ENCODE assay signal across 8 mouse cellular contexts in the genomic region with DNA sequence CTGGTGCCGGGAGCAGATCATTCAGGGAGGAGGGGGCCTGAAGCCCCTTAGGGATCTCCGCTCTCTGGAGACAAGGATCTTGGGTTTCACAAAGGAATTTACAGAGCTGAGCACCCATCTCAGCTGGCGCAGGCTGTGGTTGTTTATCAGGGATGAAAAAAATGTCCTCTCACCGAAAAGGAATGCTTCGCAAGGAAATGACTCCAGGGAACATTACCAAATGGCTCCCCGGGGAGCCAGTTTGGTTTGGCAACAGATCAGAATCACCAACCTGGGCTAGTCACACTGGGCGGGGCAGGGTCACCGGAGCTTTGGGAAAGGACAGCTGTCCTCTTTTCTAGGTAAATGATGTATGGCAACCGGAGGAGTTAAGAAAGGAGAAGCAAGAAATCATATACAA. TPM values are rescaled to one million over a fixed set of nuclear protein-coding genes. Genes with fewer than 3 reads are reported as not detected.
DNase-seq lines count a peak whose midpoint lies in the region; ATAC-seq and TF ChIP-seq lines count a peak whose summit lies in the region.

No protein-coding gene starts in this region.

- TF ChIP-seq CTCF in kidney, adult 2 months (conservative IDR thresholded peaks at IDR 0.05; ENCODE audit: insufficient read depth, insufficient read length, low read depth, low read length): no peak

- H3K9ac ChIP-seq in lung, embryonic 16.5 days (ENCODE audit: low read length): peak overlapping the region; percentile 11

- ATAC-seq in lung, embryonic 16.5 days (ENCODE audit: low read depth): peak; percentile 37; the same call in 1 of the 2 replicates
- ATAC-seq in activated CD4-positive, CD25-positive, alpha-beta regulatory T cell, adult 4 months: no peak

- peak overlapping the region; percentile 52 for H3K4me2 ChIP-seq in lung, embryonic 16.5 days (ENCODE audit: low read depth, low read length)

- H3K4me3 ChIP-seq in kidney, adult 2 months (ENCODE audit: insufficient read depth, low read depth, low read length): no peak overlapping the region
- H3K4me3 ChIP-seq in lung, embryonic 16.5 days (ENCODE audit: low read length): peak overlapping the region; percentile 28

- 16% methylated on average over 9 of the region's 9 CpGs for WGBS in kidney, adult 2 months
- WGBS in lung, embryonic 16.5 days: 10% methylated on average over 9 of the region's 9 CpGs

- no peaks in the 10 kb centered on the region for H3K9me3 ChIP-seq in lung, embryonic 16.5 days (ENCODE audit: control insufficient read depth, low read length)

- H3K27ac ChIP-seq in kidney, adult 2 months (ENCODE audit: insufficient read depth, low read depth, low read length): peak overlapping the region; percentile 74
- peak overlapping the region; percentile 53 for H3K27ac ChIP-seq in lung, embryonic 16.5 days (ENCODE audit: low read length)

- no peaks in the 10 kb centered on the region for H3K36me3 ChIP-seq in kidney, adult 2 months (ENCODE audit: control insufficient read depth, insufficient read depth, low read length)
- no peaks in the 10 kb centered on the region for H3K36me3 ChIP-seq in lung, embryonic 16.5 days (ENCODE audit: control insufficient read depth, insufficient read depth, low read length)

- no peaks in the 10 kb centered on the region for H3K27me3 ChIP-seq in kidney, adult 2 months (replicated peaks; ENCODE audit: control insufficient read depth, insufficient read depth, low read length)
- H3K27me3 ChIP-seq in lung, embryonic 16.5 days (ENCODE audit: control insufficient read depth, insufficient read depth, low read depth, low read length): no peaks in the 10 kb centered on the region

- TF ChIP-seq POLR2A in kidney, adult 2 months (IDR thresholded peaks at IDR 0.05; ENCODE audit: low read depth, low read length): no peak

- no peaks in the 10 kb centered on the region for H3K4me1 ChIP-seq in kidney, adult 2 months (ENCODE audit: control insufficient read depth, insufficient read depth, low read length)
- peaks cover 8% of the 10 kb centered on the region for H3K4me1 ChIP-seq in lung, embryonic 16.5 days (replicated peaks; ENCODE audit: control insufficient read depth, insufficient read depth, low read length)

- DNase-seq in adrenal gland, adult 2 months: peak; percentile 44
- DNase-seq in adrenal gland, postnatal 4 days (ENCODE audit: low spot score in 2 of 2): no peak
- DNase-seq in adipocyte (ENCODE audit: low spot score): peak; percentile 21
- DNase-seq in kidney, adult 2 months: peak; percentile 63
- DNase-seq in cerebellum, postnatal 25 days: no peak
- no peak for DNase-seq in neural tube, embryonic 10.5 days (ENCODE audit: extremely low spot score, low spot score)

RNA-seq across cellular contexts. Expression of a gene that starts 9.3 kb away (rescaled TPM):
- total RNA-seq in adrenal gland, adult 2 months (2021): not detected
- not detected in 2 replicates for polyA plus RNA-seq in adrenal gland, adult 2 months (2012; rRNA removed)
- 1 to 10 TPM in 1 of 2 experiments, under 1 TPM in 1; 0.20 to 2.6 TPM for total RNA-seq in adrenal gland, postnatal 4 days (2021)
- polyA plus RNA-seq in kidney, adult 2 months (2012; rRNA removed): 0.99 and 1.1 TPM in 2 replicates
- 13.6 and 18.1 TPM in 2 replicates for polyA plus RNA-seq in lung, embryonic 16.5 days (2015; fragmentation: Nextera tagmentation; extraction: Ambion mirVana)
- not detected for polyA plus RNA-seq in activated CD4-positive, CD25-positive, alpha-beta regulatory T cell, adult 4 months (2017; shearing (Covaris generic))

RNA-seq across cellular contexts. Expression of a gene that starts 45.7 kb away (rescaled TPM):
- total RNA-seq in adrenal gland, adult 2 months (2021): 10 to 100 TPM; 18.8 to 19.0 TPM
- 0.36 TPM in 2 replicates for polyA plus RNA-seq in adrenal gland, adult 2 months (2012; rRNA removed)
- 10 to 100 TPM; 20.6 to 21.4 TPM for total RNA-seq in adrenal gland, postnatal 4 days (2021)
- polyA plus RNA-seq in kidney, adult 2 months (2012; rRNA removed): 3.6 and 3.8 TPM in 2 replicates
- polyA plus RNA-seq in lung, embryonic 16.5 days (2015; fragmentation: Nextera tagmentation; extraction: Ambion mirVana): 76.2 and 77.4 TPM in 2 replicates
- 10 to 100 TPM; 47.3 to 52.2 TPM for polyA plus RNA-seq in activated CD4-positive, CD25-positive, alpha-beta regulatory T cell, adult 4 months (2017; shearing (Covaris generic))

Comparison
In these comparisons a context has a peak if more than half of its experiments do, and no peak if none do; other contexts are left out.
1. DNase-seq: peak in adrenal gland, adult 2 months (single experiment), adipocyte (single experiment) and kidney, adult 2 months (single experiment); none in adrenal gland, postnatal 4 days (0 of 2), cerebellum, postnatal 25 days (0 of 2) and neural tube, embryonic 10.5 days (single experiment).
2. RNA of a gene that starts 45.7 kb away (polyA plus RNA-seq): 76.2 to 77.4 TPM in lung, embryonic 16.5 days and 47.3 to 52.2 TPM in activated CD4-positive, CD25-positive, alpha-beta regulatory T cell, adult 4 months; 3.6 to 3.8 TPM in kidney, adult 2 months and 0.36 TPM in adrenal gland, adult 2 months; every median in the first group is over 10 times any median in the second.